Mouse (Mus musculus) gastrocnemius, postnatal 14 days (tissue): ENCODE measurements around the gene Foxn3. TPM values are rescaled to one million over a fixed set of nuclear protein-coding genes. Genes with fewer than 3 reads are reported as not detected.
A peak's percentile ranks its signal among the peaks of the same experiment; 100 is the strongest.

Experiments used
- DNase-seq: peaks from one replicate; pipeline ENCODE4 v3.0.0; 2021; ENCODE audit warnings: mixed read lengths
- intact Hi-C: fragments of 180-260 bp; cut with DNase I; formaldehyde crosslinking; loops from one replicate; pipeline ENCODE4 v1.15.1; 2025; ENCODE audit warnings: low total_unique reads
- long read RNA-seq, 2 experiments: library from polyadenylated mRNA; stranded (forward); transcript quantifications; one replicate each; pipeline ENCODE4 v2.0.0; 2021
- total RNA-seq, 2 experiments: library from RNA; stranded (reverse); gene quantifications; 2 replicates each; pipeline ENCODE4 v1.2.3; 2021

The Foxn3 gene
- total RNA-seq = 100 to 1,000 TPM; 194 TPM
- long read RNA-seq, experiment 1, transcript Foxn3-209 (6 exons, 2,882 nt) = major isoform, 26 of 146 reads
- long read RNA-seq, experiment 1, partial matches to known transcripts = 9 of 146 reads
- long read RNA-seq, experiment 1, other reads (novel, unspliced or antisense) = 110 of 146 reads
- long read RNA-seq, experiment 2, transcript Foxn3-209 (6 exons, 2,882 nt) = major isoform, 20 of 167 reads
- long read RNA-seq, experiment 2, partial matches to known transcripts = 8 of 167 reads
- long read RNA-seq, experiment 2, other reads (novel, unspliced or antisense) = 139 of 167 reads

- peak; percentile 86 for DNase-seq
- intact Hi-C loops = no loop called here
These were observed at the start of gene Foxn3 for GRCm38 (mm10) chr12:99563219-99564059. TSS of gene Foxn3 (minus strand) at chr12:99563582.

GRCm38 (mm10) chr12:99612181-99612871 lies 48.9 kb upstream of the Foxn3 start:
- intact Hi-C loops = no loop called here
- DNase-seq = no peak

GRCm38 (mm10) chr12:99610868-99611267 lies 47.5 kb upstream of the Foxn3 start:
- intact Hi-C loops = no loop called here
- no peak for DNase-seq

- no peak for DNase-seq
- intact Hi-C loops = no loop called here
These were observed 46.9 kb upstream of the Foxn3 start for GRCm38 (mm10) chr12:99610069-99610815.

- peak; percentile 33 for DNase-seq
- intact Hi-C loops = no loop called here
These were observed 46.3 kb upstream of the Foxn3 start for GRCm38 (mm10) chr12:99609643-99610042.

- intact Hi-C loops = no loop called here
- no peak for DNase-seq
These were observed 45.0 kb upstream of the Foxn3 start for GRCm38 (mm10) chr12:99608279-99608955.

- no peak for DNase-seq
- intact Hi-C loops = no loop called here
These were observed 40.0 kb upstream of the Foxn3 start for GRCm38 (mm10) chr12:99603381-99603780.

- DNase-seq = no peak
These were observed 38.5 kb upstream of the Foxn3 start for GRCm38 (mm10) chr12:99601841-99602240.

GRCm38 (mm10) chr12:99601392-99601791 lies 38.0 kb upstream of the Foxn3 start:
- DNase-seq = no peak
- intact Hi-C loops = no loop called here

More at GRCm38 (mm10) chr12:99601841-99602240, 38.5 kb upstream of the Foxn3 start:
- intact Hi-C loops = no loop called here

- DNase-seq = no peak
- intact Hi-C loops = no loop called here
These were observed 36.2 kb upstream of the Foxn3 start for GRCm38 (mm10) chr12:99599606-99600005.

- intact Hi-C loops = no loop called here
- DNase-seq = no peak
These were observed 33.0 kb upstream of the Foxn3 start for GRCm38 (mm10) chr12:99596397-99596796.

GRCm38 (mm10) chr12:99587338-99587737 lies 24.0 kb upstream of the Foxn3 start:
- DNase-seq = no peak
- intact Hi-C loops = no loop called here

- no peak for DNase-seq
- intact Hi-C loops = no loop called here
These were observed 16.6 kb upstream of the Foxn3 start for GRCm38 (mm10) chr12:99579989-99580388.

- intact Hi-C loops = no loop called here
- DNase-seq = no peak
These were observed 13.3 kb upstream of the Foxn3 start for GRCm38 (mm10) chr12:99576682-99577081.

GRCm38 (mm10) chr12:99574299-99574698 lies 10.9 kb upstream of the Foxn3 start:
- no peak for DNase-seq
- intact Hi-C loops = no loop called here

GRCm38 (mm10) chr12:99573036-99573435 lies 9.7 kb upstream of the Foxn3 start:
- DNase-seq = no peak
- intact Hi-C loops = no loop called here

GRCm38 (mm10) chr12:99571999-99572398 lies 8.6 kb upstream of the Foxn3 start:
- DNase-seq = no peak
- intact Hi-C loops = no loop called here

GRCm38 (mm10) chr12:99570197-99570956 lies 7.0 kb upstream of the Foxn3 start:
- intact Hi-C loops = no loop called here
- DNase-seq = peak; percentile 71
